Comparison of ENCODE assay signal across 12 mouse cellular contexts in the genomic region with DNA sequence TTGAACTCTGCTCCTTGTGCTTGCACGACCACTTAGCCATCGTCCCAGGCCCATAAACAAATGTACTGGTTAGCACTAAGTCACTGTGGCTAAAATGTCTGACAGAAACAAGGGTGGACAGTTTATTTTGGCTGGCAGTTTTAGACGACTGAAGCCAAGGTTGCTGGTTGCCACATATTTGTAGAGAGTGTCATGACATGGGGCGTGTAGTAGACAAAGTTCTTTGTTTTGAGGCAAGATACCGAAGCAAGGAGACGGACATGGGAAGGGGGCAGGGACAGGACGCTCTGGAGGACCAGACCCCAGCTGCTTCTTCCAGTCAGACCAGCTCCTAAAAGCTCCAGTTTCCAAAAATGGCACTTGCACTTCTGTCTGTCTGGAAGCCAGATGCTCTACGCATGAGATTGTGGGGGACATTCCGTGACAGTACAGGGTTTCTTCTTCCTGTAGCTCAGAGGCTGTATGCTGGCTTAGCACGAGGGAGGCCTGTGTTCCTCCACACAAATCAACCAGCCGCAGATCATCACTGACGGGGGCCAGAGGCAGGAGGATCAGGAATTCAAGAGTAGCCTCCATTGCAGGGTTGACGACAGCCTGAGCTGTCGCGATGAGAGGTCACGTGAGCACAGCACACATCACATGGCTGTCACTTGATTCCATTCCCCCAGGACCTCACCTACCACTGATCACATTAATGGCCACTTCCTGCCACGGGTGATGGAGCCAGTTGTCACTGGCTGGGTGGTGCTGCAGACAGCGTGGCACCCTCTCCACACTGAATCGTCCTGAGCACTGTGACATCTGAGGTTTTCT. TPM values are rescaled to one million over a fixed set of nuclear protein-coding genes. Genes with fewer than 3 reads are reported as not detected.
DNase-seq lines count a peak whose midpoint lies in the region; ATAC-seq and TF ChIP-seq lines count a peak whose summit lies in the region.
"Had no signal": no experiment of that assay in that cellular context is flagged by ENCODE, and none has a peak within 500 bp of the region (broad histone marks: within the 10 kb centered on the region; RNA-seq: fewer than 3 reads in every experiment).

No protein-coding gene starts in this region.

- WGBS in hindbrain, postnatal 0 days: 59% methylated on average over 19 of the region's 19 CpGs
- WGBS in hindbrain, embryonic 11.5 days: 68% methylated on average over 19 of the region's 19 CpGs
- WGBS in lung, adult 2 months: 38% methylated on average over 19 of the region's 19 CpGs
- WGBS in heart, embryonic 11.5 days (ENCODE audit: insufficient replicate concordance): 45% methylated on average over 19 of the region's 19 CpGs

- no peak overlapping the region for H3ac ChIP-seq in myocyte (ENCODE audit: control insufficient read depth, insufficient read length)

- H3K27ac ChIP-seq in hindbrain, postnatal 0 days: no peak overlapping the region
- H3K27ac ChIP-seq in hindbrain, embryonic 11.5 days (ENCODE audit: low read depth, low read length): no peak overlapping the region
- no peak overlapping the region for H3K27ac ChIP-seq in heart, embryonic 11.5 days (ENCODE audit: low read depth, low read length)
- H3K27ac ChIP-seq: midbrain, embryonic 12.5 days had no signal

- H3K4me2 ChIP-seq in hindbrain, postnatal 0 days (ENCODE audit: low read depth, low read length): no peak overlapping the region
- H3K4me2 ChIP-seq in hindbrain, embryonic 11.5 days (replicated peaks; ENCODE audit: low read depth, low read length): no peak overlapping the region
- peak overlapping the region; percentile 35; the same call in 1 of the 2 replicates for H3K4me2 ChIP-seq in heart, embryonic 11.5 days
- H3K4me2 ChIP-seq in myocyte (ENCODE audit: low read depth): no peak overlapping the region
- H3K4me2 ChIP-seq: liver, embryonic 11.5 days; midbrain, embryonic 12.5 days had no signal

- ATAC-seq in hindbrain, postnatal 0 days: peak; percentile 27; the same call in 1 of the 2 replicates
- ATAC-seq in hindbrain, embryonic 11.5 days (ENCODE audit: low FRiP score): no peak
- no peak for ATAC-seq in heart, embryonic 11.5 days (replicated peaks; ENCODE audit: insufficient number of reproducible peaks, low FRiP score, low TSS enrichment)
- ATAC-seq in CD4-positive, CD25-positive, alpha-beta regulatory T cell, adult 4 months: no peak
- no peak for ATAC-seq in monocyte, adult 5-6 weeks (replicated peaks; ENCODE audit: insufficient number of reproducible peaks, low FRiP score, low TSS enrichment, poor library complexity, severe bottlenecking)

- DNase-seq in hindbrain, postnatal 0 days (ENCODE audit: low spot score): no peak
- no peak for DNase-seq in hindbrain, embryonic 11.5 days (ENCODE audit: low spot score)
- peak; percentile 31 for DNase-seq in lung, postnatal 10 days
- DNase-seq in lung, adult 2 months: no peak
- DNase-seq: cerebellum, adult 11-12 months; gastrocnemius, postnatal 36 days had no signal

- no peak for TF ChIP-seq POLR2A in lung, adult 2 months (IDR thresholded peaks at IDR 0.05; ENCODE audit: borderline replicate concordance, extremely low read depth, low read depth, low read length)
- no peak for TF ChIP-seq POLR2A in myocyte (IDR thresholded peaks at IDR 0.05; ENCODE audit: insufficient read length, low read depth)

- no peak overlapping the region for H3K4me3 ChIP-seq in hindbrain, postnatal 0 days (ENCODE audit: low read length)
- no peak overlapping the region for H3K4me3 ChIP-seq in hindbrain, embryonic 11.5 days (ENCODE audit: low read depth, low read length)
- H3K4me3 ChIP-seq in lung, adult 2 months (replicated peaks; ENCODE audit: extremely low read depth, low read depth, low read length): no peak overlapping the region
- no peak overlapping the region for H3K4me3 ChIP-seq in heart, embryonic 11.5 days (ENCODE audit: low read depth, low read length)
- no peak overlapping the region for H3K4me3 ChIP-seq in myocyte
- H3K4me3 ChIP-seq: midbrain, embryonic 12.5 days had no signal

- H3K4me1 ChIP-seq in hindbrain, postnatal 0 days (ENCODE audit: insufficient read depth, low read length): 0 out of 2 replicates have a peak, but pooled peaks cover 3% of the 10 kb centered on the region
- H3K4me1 ChIP-seq in hindbrain, embryonic 11.5 days (replicated peaks; ENCODE audit: control insufficient read depth, insufficient read depth, low read length): no peaks in the 10 kb centered on the region
- no peaks in the 10 kb centered on the region for H3K4me1 ChIP-seq in lung, adult 2 months (ENCODE audit: control insufficient read depth, insufficient read depth, low read length)
- peaks cover 4% of the 10 kb centered on the region; the same call in 1 of the 2 replicates for H3K4me1 ChIP-seq in heart, embryonic 11.5 days (ENCODE audit: control insufficient read depth, insufficient read depth, low read length)

- TF ChIP-seq CTCF in hindbrain, postnatal 0 days (IDR thresholded peaks at IDR 0.05; ENCODE audit: low read depth): no peak
- no peak for TF ChIP-seq CTCF in lung, adult 2 months (IDR thresholded peaks at IDR 0.05; ENCODE audit: insufficient read depth, low read length)

- no peaks in the 10 kb centered on the region for H3K9me3 ChIP-seq in hindbrain, postnatal 0 days (ENCODE audit: low read length)
- no peaks in the 10 kb centered on the region for H3K9me3 ChIP-seq in hindbrain, embryonic 11.5 days (ENCODE audit: control insufficient read depth, low read length)
- H3K9me3 ChIP-seq in heart, embryonic 11.5 days (replicated peaks; ENCODE audit: control insufficient read depth, low read length): no peaks in the 10 kb centered on the region
- H3K9me3 ChIP-seq: midbrain, embryonic 12.5 days had no signal

- no peaks in the 10 kb centered on the region for H3K36me3 ChIP-seq in hindbrain, postnatal 0 days (ENCODE audit: insufficient read depth, low read length)
- no peaks in the 10 kb centered on the region for H3K36me3 ChIP-seq in hindbrain, embryonic 11.5 days (ENCODE audit: control insufficient read depth, insufficient read depth, low read length)
- no peaks in the 10 kb centered on the region for H3K36me3 ChIP-seq in heart, embryonic 11.5 days (ENCODE audit: control insufficient read depth, insufficient read depth, low read length)
- no peaks in the 10 kb centered on the region for H3K36me3 ChIP-seq in myocyte (ENCODE audit: control insufficient read depth, insufficient read depth)
- H3K36me3 ChIP-seq: midbrain, embryonic 12.5 days had no signal

- H3K9ac ChIP-seq in hindbrain, postnatal 0 days (replicated peaks; ENCODE audit: low read length): no peak overlapping the region
- H3K9ac ChIP-seq in hindbrain, embryonic 11.5 days (ENCODE audit: low read depth, low read length): no peak overlapping the region
- peak overlapping the region; percentile 44; the same call in 1 of the 2 replicates for H3K9ac ChIP-seq in heart, embryonic 11.5 days (ENCODE audit: low read depth, low read length)
- H3K9ac ChIP-seq: midbrain, embryonic 12.5 days had no signal

- H3K79me2 ChIP-seq in myocyte (ENCODE audit: control insufficient read depth, insufficient read depth): no peaks in the 10 kb centered on the region

- H3K27me3 ChIP-seq in hindbrain, postnatal 0 days (ENCODE audit: insufficient read depth, low read length): no peaks in the 10 kb centered on the region
- H3K27me3 ChIP-seq in hindbrain, embryonic 11.5 days (ENCODE audit: control insufficient read depth, insufficient read depth, low read length): no peaks in the 10 kb centered on the region
- H3K27me3 ChIP-seq in heart, embryonic 11.5 days (ENCODE audit: control insufficient read depth, insufficient read depth, low read length): peaks cover 4% of the 10 kb centered on the region; the same call in 1 of the 2 replicates
- H3K27me3 ChIP-seq in myocyte (ENCODE audit: control insufficient read depth, insufficient read depth, insufficient read length): no peaks in the 10 kb centered on the region

TF ChIP-seq in myocyte, 11 proteins besides CTCF, POLR2A, EP300 and RAD21:
- peak; percentile 45 for TF ChIP-seq USF1 (IDR thresholded peaks at IDR 0.05; ENCODE audit: low read depth)
- TF ChIP-seq POLR2AphosphoS2 (IDR thresholded peaks at IDR 0.05; ENCODE audit: insufficient read length, low read depth): peak; percentile 61
- TF ChIP-seq MYOD1 (IDR thresholded peaks at IDR 0.05; ENCODE audit: control insufficient read depth in 1 of 3, insufficient read length in 2 of 3, low read depth in 2 of 3): peak in 1 of 3 experiments; percentile 16
- no peak for TF ChIP-seq MYOG (IDR thresholded peaks at IDR 0.05; ENCODE audit: control insufficient read depth in 1 of 3, insufficient read depth in 1 of 3, insufficient read length in 2 of 3, low read depth in 2 of 3)
- no peak for TF ChIP-seq CEBPB (IDR thresholded peaks at IDR 0.05; ENCODE audit: insufficient read depth, poor library complexity, severe bottlenecking)

RNA-seq across cellular contexts. Expression of a gene that starts 1.2 kb away (rescaled TPM):
- total RNA-seq in hindbrain, postnatal 0 days (2014; rRNA removed): 1.6 and 5.3 TPM in 2 replicates
- polyA plus RNA-seq in hindbrain, postnatal 0 days (2015; fragmentation: Nextera tagmentation; extraction: Ambion mirVana): 2.3 and 2.6 TPM in 2 replicates
- 0.31 and 0.85 TPM in 2 replicates for polyA plus RNA-seq in hindbrain, embryonic 11.5 days (2014; fragmentation: Nextera tagmentation; extraction: Ambion mirVana)
- 5.2 and 5.7 TPM in 2 replicates for polyA plus RNA-seq in lung, adult 2 months (2012; rRNA removed)
- 0.56 and 0.77 TPM in 2 replicates for polyA plus RNA-seq in heart, embryonic 11.5 days (2014; fragmentation: Nextera tagmentation; extraction: Ambion mirVana)
- polyA plus RNA-seq in myocyte (2012; fragmentation: generic; extraction: Trizol): 0.30 TPM
- not detected for polyA plus RNA-seq in CD4-positive, CD25-positive, alpha-beta regulatory T cell, adult 4 months (2017; shearing (Covaris generic))
- not detected in 3 replicates for total RNA-seq in monocyte, adult 5-6 weeks (2017)

RNA-seq across cellular contexts. Expression of a gene that starts 12.6 kb away (rescaled TPM):
- total RNA-seq in hindbrain, postnatal 0 days (2014; rRNA removed): not detected in 2 replicates
- not detected in 2 replicates for polyA plus RNA-seq in hindbrain, postnatal 0 days (2015; fragmentation: Nextera tagmentation; extraction: Ambion mirVana)
- not detected in 2 replicates for polyA plus RNA-seq in hindbrain, embryonic 11.5 days (2014; fragmentation: Nextera tagmentation; extraction: Ambion mirVana)
- polyA plus RNA-seq in lung, adult 2 months (2012; rRNA removed): not detected in 2 replicates
- polyA plus RNA-seq in heart, embryonic 11.5 days (2014; fragmentation: Nextera tagmentation; extraction: Ambion mirVana): not detected in 2 replicates
- polyA plus RNA-seq in myocyte (2012; fragmentation: generic; extraction: Trizol): not detected
- not detected for polyA plus RNA-seq in CD4-positive, CD25-positive, alpha-beta regulatory T cell, adult 4 months (2017; shearing (Covaris generic))
- total RNA-seq in monocyte, adult 5-6 weeks (2017): not detected in 3 replicates
- total RNA-seq: gastrocnemius, postnatal 36 days had no signal
- polyA plus RNA-seq: liver, embryonic 11.5 days; midbrain, embryonic 12.5 days had no signal
